Mouse (Mus musculus) ES-E14 (cell line): ENCODE measurements around the gene Fam13a. TPM values are rescaled to one million over a fixed set of nuclear protein-coding genes. Genes with fewer than 3 reads are reported as not detected.

Experiments used
- DNase-seq: peaks from one replicate; pipeline ENCODE4 v3.0.0-alpha.2; 2013; ENCODE audit warnings: low read depth, low spot score
- H3K27ac ChIP-seq: 2 replicates; pipeline ENCODE4 v1.5.1; 2012; ENCODE audit warnings: low read depth, mild to moderate bottlenecking, low read length, moderate library complexity, mixed read lengths; ENCODE audit not compliant: poor library complexity, insufficient read depth, severe bottlenecking
- H3K36me3 ChIP-seq: 2 replicates; pipeline ENCODE4 v1.6.1; 2012; ENCODE audit warnings: mild to moderate bottlenecking, low read length, moderate library complexity, mixed read lengths; ENCODE audit not compliant: control insufficient read depth, poor library complexity, insufficient read depth, severe bottlenecking
- H3K4me1 ChIP-seq, 2 experiments: fragments of 150-350 bp in 1 of 2; sonication (generic) in 1 of 2; 2 replicates each; pipeline ENCODE4 v1.6.1; 2012; ENCODE audit warnings: low read length in 2 of 2, mild to moderate bottlenecking in 1 of 2, mixed read lengths in 1 of 2; ENCODE audit not compliant: control insufficient read depth in 2 of 2, insufficient read depth in 2 of 2, poor library complexity in 1 of 2
- H3K4me3 ChIP-seq, 2 experiments: fragments of 150-350 bp in 1 of 2; sonication (generic) in 1 of 2; 2 replicates each; pipeline ENCODE4 v1.5.1; 2012; ENCODE audit warnings: low read length in 2 of 2, low read depth in 1 of 2, mild to moderate bottlenecking in 1 of 2, mixed read lengths in 1 of 2; ENCODE audit not compliant: insufficient read depth in 1 of 2, poor library complexity in 1 of 2, severe bottlenecking in 1 of 2
- H3K9ac ChIP-seq: 2 replicates; pipeline ENCODE4 v1.6.1; 2012; ENCODE audit warnings: low read depth, mild to moderate bottlenecking, low read length, mixed read lengths; ENCODE audit not compliant: poor library complexity, insufficient read depth, severe bottlenecking
- H3K9me3 ChIP-seq: fragments of 150-350 bp; sonication (generic); 2 replicates; pipeline ENCODE4 v1.6.1; 2012; ENCODE audit warnings: low read depth, mild to moderate bottlenecking, low read length; ENCODE audit not compliant: control insufficient read depth, insufficient read depth
- CHD2 ChIP-seq: IDR thresholded peaks from 2 replicates; pipeline ENCODE4 v1.6.1; 2014; ENCODE audit warnings: mild to moderate bottlenecking, low read depth, low read length, inconsistent platforms
- HCFC1 ChIP-seq: IDR thresholded peaks from 2 replicates; pipeline ENCODE4 v1.6.1; 2012; ENCODE audit warnings: low read length, inconsistent platforms, borderline replicate concordance; ENCODE audit not compliant: insufficient read depth
- MAFK ChIP-seq: IDR thresholded peaks from 2 replicates; pipeline ENCODE4 v1.6.1; 2014; ENCODE audit warnings: mild to moderate bottlenecking, low read depth, low read length, inconsistent platforms; ENCODE audit not compliant: insufficient read depth
- ZC3H11A ChIP-seq: IDR thresholded peaks from 2 replicates; pipeline ENCODE4 v1.6.1; 2012; ENCODE audit warnings: low read depth, mild to moderate bottlenecking, inconsistent platforms, low read length, borderline replicate concordance
- ZNF384 ChIP-seq: IDR thresholded peaks from 2 replicates; pipeline ENCODE4 v1.6.1; 2012; ENCODE audit warnings: low read depth, low read length, inconsistent platforms
- in situ Hi-C, 2 experiments: fragments of 600-800 bp; cut with MboI; formaldehyde crosslinking; loops; one replicate each; pipeline ENCODE4 v1.15.1; 2025; ENCODE audit warnings: low sequenced_read_pairs in 2 of 2, inconsistent platforms in 1 of 2; ENCODE audit not compliant: unreplicated experiment in 2 of 2
- total RNA-seq: library from RNA; depleted of rRNA; stranded (reverse); fragments of 300-350 nt; gene quantifications from 2 replicates; pipeline ENCODE4 v1.2.3, GENCODE M21; 2012

The Fam13a gene
- total RNA-seq, 1 experiment: 0.27 TPM

- Histone ChIP-seq H3K4me1 (no peaks in the 10 kb centered on the region), H3K9ac (no peak overlapping the region), H3K27ac (no peak overlapping the region), H3K36me3 (no peaks in the 10 kb centered on the region), H3K9me3 (no peaks in the 10 kb centered on the region), H3K4me3 (no peak overlapping the region)
- TF ChIP-seq ZNF384 (no peak), MAFK (peak; percentile 88)
- in situ Hi-C loops: no loop called here
- no peak for DNase-seq
Observed at GRCm38 (mm10) chr6:59022621-59023020, 1.7 kb downstream of the Fam13a start.

GRCm38 (mm10) chr6:59020346-59020745, 4.0 kb downstream of the Fam13a start:
- Histone ChIP-seq H3K9me3 (no peaks in the 10 kb centered on the region), H3K27ac (no peak overlapping the region), H3K9ac (no peak overlapping the region), H3K4me3 (no peak overlapping the region), H3K4me1 (no peaks in the 10 kb centered on the region), H3K36me3 (no peaks in the 10 kb centered on the region)
- in situ Hi-C loops: no loop called here
- TF ChIP-seq ZNF384 (no peak), HCFC1 (no peak), CHD2 (no peak), ZC3H11A (no peak), MAFK (no peak)
- DNase-seq: no peak

- H3K4me1 ChIP-seq: no peaks in the 10 kb centered on the region
- H3K4me3 ChIP-seq: no peak overlapping the region
- in situ Hi-C loops: no loop called here
- H3K36me3 ChIP-seq: no peaks in the 10 kb centered on the region
- H3K9ac ChIP-seq: no peak overlapping the region
- no peaks in the 10 kb centered on the region for H3K9me3 ChIP-seq
- H3K27ac ChIP-seq: no peak overlapping the region
- TF ChIP-seq ZNF384 (0 out of 2 replicates have a peak, but pooled peaks have one; percentile 40), MAFK (no peak)
- no peak for DNase-seq
Observed at GRCm38 (mm10) chr6:59019847-59020246, 4.5 kb downstream of the Fam13a start.

GRCm38 (mm10) chr6:59016336-59016832, 8.0 kb downstream of the Fam13a start:
- in situ Hi-C loops: no loop called here
- no peak overlapping the region for H3K4me3 ChIP-seq
- TF ChIP-seq MAFK (no peak), ZC3H11A (no peak), HCFC1 (no peak), CHD2 (no peak), ZNF384 (no peak)
- H3K36me3 ChIP-seq: no peaks in the 10 kb centered on the region
- DNase-seq: no peak
- H3K27ac ChIP-seq: no peak overlapping the region
- no peaks in the 10 kb centered on the region for H3K4me1 ChIP-seq
- no peak overlapping the region for H3K9ac ChIP-seq
- H3K9me3 ChIP-seq: no peaks in the 10 kb centered on the region

GRCm38 (mm10) chr6:59014760-59015159, 9.6 kb downstream of the Fam13a start:
- in situ Hi-C loops: no loop called here
- DNase-seq: no peak
- H3K36me3 ChIP-seq: no peaks in the 10 kb centered on the region
- no peaks in the 10 kb centered on the region for H3K4me1 ChIP-seq
- H3K9me3 ChIP-seq: no peaks in the 10 kb centered on the region
- H3K27ac ChIP-seq: no peak overlapping the region
- TF ChIP-seq HCFC1 (no peak), MAFK (no peak), ZC3H11A (no peak), ZNF384 (no peak), CHD2 (no peak)
- no peak overlapping the region for H3K4me3 ChIP-seq
- no peak overlapping the region for H3K9ac ChIP-seq
